10 mouse cellular contexts compared by ENCODE assay signal in genomic region chr3:69962187-69962586, GRCm38 (mm10). TPM values are rescaled to one million over a fixed set of nuclear protein-coding genes. Genes with fewer than 3 reads are reported as not detected.
DNase-seq lines count a peak whose midpoint lies in the region; ATAC-seq lines count a peak whose summit lies in the region.
"Had no signal": no experiment of that assay in that cellular context is flagged by ENCODE, and none has a peak within 500 bp of the region (broad histone marks: within the 10 kb centered on the region; RNA-seq: fewer than 3 reads in every experiment).

No protein-coding gene starts in this region.

- no peak overlapping the region for H3K4me2 ChIP-seq in hindbrain, embryonic 11.5 days (replicated peaks; ENCODE audit: low read depth, low read length)
- no peak overlapping the region for H3K4me2 ChIP-seq in hindbrain, embryonic 13.5 days
- no peak overlapping the region for H3K4me2 ChIP-seq in embryonic facial prominence, embryonic 11.5 days (ENCODE audit: low read depth, low read length)

- H3K36me3 ChIP-seq in hindbrain, embryonic 11.5 days (ENCODE audit: control insufficient read depth, insufficient read depth, low read length) = no peaks in the 10 kb centered on the region
- no peaks in the 10 kb centered on the region for H3K36me3 ChIP-seq in hindbrain, embryonic 13.5 days
- no peaks in the 10 kb centered on the region for H3K36me3 ChIP-seq in embryonic facial prominence, embryonic 11.5 days (replicated peaks; ENCODE audit: control insufficient read depth, insufficient read depth, low read depth, low read length)

- peak; percentile 42 for DNase-seq in hindbrain, embryonic 11.5 days (ENCODE audit: low spot score)
- peak; percentile 45 for DNase-seq in ES-CJ7 (ENCODE audit: low read depth, low spot score)
- peak; percentile 35 for DNase-seq in adrenal gland, postnatal 25 days
- DNase-seq in embryonic facial prominence, embryonic 11.5 days (ENCODE audit: low spot score) = peak; percentile 53
- DNase-seq in lung, postnatal 10 days = peak; percentile 31

- no peak overlapping the region for H3K4me3 ChIP-seq in hindbrain, embryonic 11.5 days (ENCODE audit: low read depth, low read length)
- no peak overlapping the region for H3K4me3 ChIP-seq in hindbrain, embryonic 13.5 days
- H3K4me3 ChIP-seq in embryonic facial prominence, embryonic 11.5 days (ENCODE audit: low read depth, low read length) = no peak overlapping the region
- H3K4me3 ChIP-seq: myocyte had no signal

- no peak overlapping the region for H3K9ac ChIP-seq in hindbrain, embryonic 11.5 days (ENCODE audit: low read depth, low read length)
- H3K9ac ChIP-seq in hindbrain, embryonic 13.5 days = no peak overlapping the region
- H3K9ac ChIP-seq in embryonic facial prominence, embryonic 11.5 days (replicated peaks; ENCODE audit: low read length) = no peak overlapping the region

- ATAC-seq in hindbrain, embryonic 11.5 days (ENCODE audit: low FRiP score) = 0 out of 2 replicates have a peak, but pooled peaks have one; percentile 35
- ATAC-seq in hindbrain, embryonic 13.5 days (ENCODE audit: low FRiP score) = no peak
- no peak for ATAC-seq in embryonic facial prominence, embryonic 11.5 days (replicated peaks; ENCODE audit: insufficient number of reproducible peaks, low FRiP score, low TSS enrichment, low read depth)
- ATAC-seq in erythroblast, adult 5-6 weeks (replicated peaks; ENCODE audit: low FRiP score, poor library complexity, severe bottlenecking) = no peak
- no peak for ATAC-seq in monocyte, adult 5-6 weeks (replicated peaks; ENCODE audit: insufficient number of reproducible peaks, low FRiP score, low TSS enrichment, poor library complexity, severe bottlenecking)

- no peaks in the 10 kb centered on the region for H3K4me1 ChIP-seq in hindbrain, embryonic 11.5 days (replicated peaks; ENCODE audit: control insufficient read depth, insufficient read depth, low read length)
- no peaks in the 10 kb centered on the region for H3K4me1 ChIP-seq in hindbrain, embryonic 13.5 days (replicated peaks)
- no peaks in the 10 kb centered on the region for H3K4me1 ChIP-seq in embryonic facial prominence, embryonic 11.5 days (ENCODE audit: control insufficient read depth, insufficient read depth, low read length)

- WGBS in hindbrain, embryonic 11.5 days = 59% methylated on average over 5 of the region's 5 CpGs
- WGBS in hindbrain, embryonic 13.5 days = 65% methylated on average over 5 of the region's 5 CpGs
- 60% methylated on average over 5 of the region's 5 CpGs for WGBS in embryonic facial prominence, embryonic 11.5 days

- H3K27me3 ChIP-seq in hindbrain, embryonic 11.5 days (ENCODE audit: control insufficient read depth, insufficient read depth, low read length) = no peaks in the 10 kb centered on the region
- H3K27me3 ChIP-seq in hindbrain, embryonic 13.5 days = no peaks in the 10 kb centered on the region
- H3K27me3 ChIP-seq in embryonic facial prominence, embryonic 11.5 days (ENCODE audit: control insufficient read depth, insufficient read depth, low read length) = no peaks in the 10 kb centered on the region

- no peak overlapping the region for H3K27ac ChIP-seq in hindbrain, embryonic 11.5 days (ENCODE audit: low read depth, low read length)
- no peak overlapping the region for H3K27ac ChIP-seq in hindbrain, embryonic 13.5 days
- no peak overlapping the region for H3K27ac ChIP-seq in embryonic facial prominence, embryonic 11.5 days (replicated peaks; ENCODE audit: low read depth, low read length)

- H3K9me3 ChIP-seq in hindbrain, embryonic 11.5 days (ENCODE audit: control insufficient read depth, low read length) = no peaks in the 10 kb centered on the region
- no peaks in the 10 kb centered on the region for H3K9me3 ChIP-seq in hindbrain, embryonic 13.5 days
- H3K9me3 ChIP-seq in embryonic facial prominence, embryonic 11.5 days (replicated peaks; ENCODE audit: control insufficient read depth, low read length) = no peaks in the 10 kb centered on the region

RNA-seq across cellular contexts. Expression of gene Otol1, which starts 45.2 kb away (rescaled TPM):
- polyA plus RNA-seq in hindbrain, embryonic 11.5 days (2014; fragmentation: Nextera tagmentation; extraction: Ambion mirVana) = 0.31 and 0.37 TPM in 2 replicates
- 0.10 and 0.58 TPM in 2 replicates for polyA plus RNA-seq in hindbrain, embryonic 13.5 days (2015; fragmentation: Nextera tagmentation; extraction: Ambion mirVana)
- not detected in 2 replicates for total RNA-seq in adrenal gland, postnatal 25 days (2021)
- not detected in 2 replicates for polyA plus RNA-seq in embryonic facial prominence, embryonic 11.5 days (2014; fragmentation: Nextera tagmentation; extraction: Ambion mirVana)
- not detected in 2 replicates for total RNA-seq in erythroblast, adult 5-6 weeks (2015; ENCODE audit: low replicate concordance)
- total RNA-seq in erythroblast, adult 5-6 weeks (2017; ENCODE audit: low replicate concordance) = 0.42 TPM in 1 of 2 replicates, not detected in the other
- total RNA-seq in monocyte, adult 5-6 weeks (2017) = not detected in 3 replicates
- polyA plus RNA-seq: frontal cortex, adult 2 months; myocyte had no signal
